Mouse (Mus musculus): ENCODE measurements around the gene Ankrd33b. TPM values are rescaled to one million over a fixed set of nuclear protein-coding genes. Genes with fewer than 3 reads are reported as not detected.

The Ankrd33b gene
- total RNA-seq, 1 experiment, result 3.8 TPM

DNA sequence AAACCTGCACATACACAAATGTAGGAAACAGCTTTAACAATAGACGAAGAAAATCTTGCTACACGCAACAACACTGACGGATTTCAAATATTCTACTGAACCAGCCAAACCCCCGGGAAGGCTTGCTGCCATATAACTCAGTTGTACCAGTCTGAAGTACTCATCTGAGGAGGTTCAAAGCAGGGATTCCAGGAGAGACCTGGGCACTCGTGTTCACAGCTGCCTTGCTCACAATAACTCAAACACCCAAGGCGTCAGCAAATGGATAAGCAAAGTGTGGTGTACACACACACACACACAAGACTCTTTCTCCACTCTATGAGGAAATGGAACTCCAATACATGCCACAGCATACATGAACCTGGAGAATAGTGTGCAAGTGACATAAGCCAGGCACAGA, 29.5 kb downstream of the Ankrd33b start:
- H3K36me3 ChIP-seq (ENCODE audit: control insufficient read depth, insufficient read depth, low read length, poor library complexity, severe bottlenecking), result no peaks in the 10 kb centered on the region
- H3K9me3 ChIP-seq (ENCODE audit: control insufficient read depth, insufficient read depth, low read depth, low read length), result no peaks in the 10 kb centered on the region
- in situ Hi-C loops (cut with MboI; ENCODE audit: low sequenced_read_pairs in 2 of 2, unreplicated experiment in 2 of 2), result no loop called here
- no peak for DNase-seq (ENCODE audit: low read depth, low spot score)
- H3K4me1 ChIP-seq (ENCODE audit: control insufficient read depth in 2 of 2, insufficient read depth in 2 of 2, low read length in 2 of 2, poor library complexity in 1 of 2), result peaks cover 2 to 8% of the 10 kb centered on the region in 2 experiments; a peak in 3 of 4 replicates
- no peak overlapping the region for H3K4me3 ChIP-seq (ENCODE audit: insufficient read depth in 1 of 2, low read depth in 1 of 2, low read length in 2 of 2, poor library complexity in 1 of 2, severe bottlenecking in 1 of 2)
- no peak for TF ChIP-seq CHD2 (IDR thresholded peaks at IDR 0.05; ENCODE audit: low read depth, low read length)
- no peak for TF ChIP-seq ZNF384 (IDR thresholded peaks at IDR 0.05; ENCODE audit: low read depth, low read length)
- no peak for TF ChIP-seq ZC3H11A (IDR thresholded peaks at IDR 0.05; ENCODE audit: borderline replicate concordance, low read depth, low read length)
- no peak for TF ChIP-seq HCFC1 (IDR thresholded peaks at IDR 0.05; ENCODE audit: borderline replicate concordance, insufficient read depth, low read length)
- TF ChIP-seq MAFK (IDR thresholded peaks at IDR 0.05; ENCODE audit: insufficient read depth, low read depth, low read length), result no peak
- H3K27ac ChIP-seq (ENCODE audit: insufficient read depth, low read depth, low read length, poor library complexity, severe bottlenecking), result no peak overlapping the region
- no peak overlapping the region for H3K9ac ChIP-seq (ENCODE audit: insufficient read depth, low read depth, low read length, poor library complexity, severe bottlenecking)

DNA sequence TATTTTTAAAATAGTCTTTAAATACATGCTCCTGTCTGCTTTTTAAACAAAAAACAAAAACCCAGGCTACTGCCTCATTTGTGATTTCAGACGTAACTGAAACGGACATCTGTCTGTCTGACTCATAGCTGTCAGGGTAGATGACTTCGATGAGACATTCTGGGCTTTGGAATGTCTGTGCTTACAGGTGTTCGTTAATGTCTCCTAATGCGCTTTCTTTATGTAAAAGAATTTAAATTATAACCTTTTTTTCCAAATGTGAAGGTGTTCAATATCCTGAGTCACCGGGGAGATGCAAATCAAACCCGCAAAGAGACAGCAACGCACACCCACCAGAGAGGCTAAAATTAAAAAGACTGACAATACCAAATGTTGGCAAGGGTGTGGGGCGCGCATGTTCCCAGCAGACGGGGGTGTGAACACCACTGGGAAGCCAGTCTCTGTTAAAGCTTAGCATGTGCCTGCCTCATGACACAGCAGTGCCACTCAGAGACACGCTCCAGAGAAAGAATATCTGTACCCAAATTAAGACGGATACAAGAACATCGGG, 30.3 kb downstream of the Ankrd33b start:
- Histone ChIP-seq H3K4me1 (ENCODE audit: control insufficient read depth in 2 of 2, insufficient read depth in 2 of 2, low read length in 2 of 2, poor library complexity in 1 of 2) (peaks cover 2 to 10% of the 10 kb centered on the region in 2 experiments; a peak in 3 of 4 replicates), H3K36me3 (ENCODE audit: control insufficient read depth, insufficient read depth, low read length, poor library complexity, severe bottlenecking) (no peaks in the 10 kb centered on the region), H3K9ac (ENCODE audit: insufficient read depth, low read depth, low read length, poor library complexity, severe bottlenecking) (no peak overlapping the region; the same call in 1 of the 2 replicates), H3K9me3 (ENCODE audit: control insufficient read depth, insufficient read depth, low read depth, low read length) (no peaks in the 10 kb centered on the region), H3K27ac (ENCODE audit: insufficient read depth, low read depth, low read length, poor library complexity, severe bottlenecking) (no peak overlapping the region), H3K4me3 (ENCODE audit: insufficient read depth in 1 of 2, low read depth in 1 of 2, low read length in 2 of 2, poor library complexity in 1 of 2, severe bottlenecking in 1 of 2) (no peak overlapping the region)
- no peak for TF ChIP-seq MAFK (IDR thresholded peaks at IDR 0.05; ENCODE audit: insufficient read depth, low read depth, low read length)
- no peak for TF ChIP-seq HCFC1 (IDR thresholded peaks at IDR 0.05; ENCODE audit: borderline replicate concordance, insufficient read depth, low read length)
- no peak for TF ChIP-seq CHD2 (IDR thresholded peaks at IDR 0.05; ENCODE audit: low read depth, low read length)
- TF ChIP-seq ZC3H11A (IDR thresholded peaks at IDR 0.05; ENCODE audit: borderline replicate concordance, low read depth, low read length), result no peak
- TF ChIP-seq ZNF384 (IDR thresholded peaks at IDR 0.05; ENCODE audit: low read depth, low read length), result no peak
- no peak for DNase-seq (ENCODE audit: low read depth, low spot score)
- in situ Hi-C loops (cut with MboI; ENCODE audit: low sequenced_read_pairs in 2 of 2, unreplicated experiment in 2 of 2), result no loop called here

DNA sequence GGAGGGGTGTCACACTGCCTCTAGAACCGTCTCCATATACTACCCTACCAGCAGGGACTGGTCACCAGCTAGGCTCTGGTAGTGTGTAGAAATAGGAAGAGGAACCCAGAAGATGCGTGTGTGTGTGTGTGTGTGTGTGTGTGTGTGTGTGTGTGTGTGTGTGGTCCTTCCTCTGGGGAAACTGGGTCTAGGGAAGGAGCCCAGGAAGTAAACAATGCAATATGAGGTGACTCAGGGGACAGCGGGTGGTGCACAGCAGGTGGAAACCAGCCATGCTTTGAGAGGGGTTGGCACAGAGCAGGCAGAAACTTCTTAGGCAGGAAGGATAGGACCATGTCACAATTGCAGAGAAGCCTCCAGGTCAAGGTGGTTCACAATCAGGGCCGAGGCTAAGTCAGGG, 30.8 kb downstream of the Ankrd33b start:
- DNase-seq (ENCODE audit: low read depth, low spot score), result no peak
- in situ Hi-C loops (cut with MboI; ENCODE audit: low sequenced_read_pairs in 2 of 2, unreplicated experiment in 2 of 2), result no loop called here
- no peaks in the 10 kb centered on the region for H3K36me3 ChIP-seq (ENCODE audit: control insufficient read depth, insufficient read depth, low read length, poor library complexity, severe bottlenecking)
- no peak overlapping the region for H3K9ac ChIP-seq (ENCODE audit: insufficient read depth, low read depth, low read length, poor library complexity, severe bottlenecking)
- no peaks in the 10 kb centered on the region for H3K9me3 ChIP-seq (ENCODE audit: control insufficient read depth, insufficient read depth, low read depth, low read length)
- H3K27ac ChIP-seq (ENCODE audit: insufficient read depth, low read depth, low read length, poor library complexity, severe bottlenecking), result no peak overlapping the region
- H3K4me1 ChIP-seq (ENCODE audit: control insufficient read depth in 2 of 2, insufficient read depth in 2 of 2, low read length in 2 of 2, poor library complexity in 1 of 2), result peaks cover 2 to 10% of the 10 kb centered on the region in 2 experiments; a peak in 3 of 4 replicates
- TF ChIP-seq CHD2 (IDR thresholded peaks at IDR 0.05; ENCODE audit: low read depth, low read length) (no peak), ZC3H11A (IDR thresholded peaks at IDR 0.05; ENCODE audit: borderline replicate concordance, low read depth, low read length) (no peak), MAFK (IDR thresholded peaks at IDR 0.05; ENCODE audit: insufficient read depth, low read depth, low read length) (no peak), HCFC1 (IDR thresholded peaks at IDR 0.05; ENCODE audit: borderline replicate concordance, insufficient read depth, low read length) (no peak), ZNF384 (IDR thresholded peaks at IDR 0.05; ENCODE audit: low read depth, low read length) (no peak)
- no peak overlapping the region for H3K4me3 ChIP-seq (ENCODE audit: insufficient read depth in 1 of 2, low read depth in 1 of 2, low read length in 2 of 2, poor library complexity in 1 of 2, severe bottlenecking in 1 of 2)

DNA sequence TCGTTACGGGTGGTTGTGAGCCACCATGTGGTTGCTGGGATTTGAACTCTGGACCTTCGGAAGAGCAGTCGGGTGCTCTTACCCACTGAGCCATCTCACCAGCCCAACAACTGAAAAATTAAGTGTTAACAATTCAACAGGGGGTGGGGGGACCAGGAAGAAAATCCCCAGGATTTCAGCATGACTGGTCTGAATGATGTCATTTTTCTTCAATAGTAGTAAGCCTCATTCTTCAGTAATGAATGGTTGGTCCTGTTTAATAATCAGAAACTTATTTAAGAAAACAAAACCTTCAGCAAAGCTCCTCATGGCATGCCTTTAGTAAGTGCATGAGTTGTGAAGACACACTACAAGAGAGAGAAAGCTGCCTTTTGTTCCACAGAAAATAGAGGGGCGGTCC, 32.7 kb downstream of the Ankrd33b start:
- H3K9me3 ChIP-seq (ENCODE audit: control insufficient read depth, insufficient read depth, low read depth, low read length), result no peaks in the 10 kb centered on the region
- no peak overlapping the region for H3K4me3 ChIP-seq (ENCODE audit: insufficient read depth in 1 of 2, low read depth in 1 of 2, low read length in 2 of 2, poor library complexity in 1 of 2, severe bottlenecking in 1 of 2)
- peaks cover 2 to 10% of the 10 kb centered on the region in 2 experiments; a peak in 3 of 4 replicates for H3K4me1 ChIP-seq (ENCODE audit: control insufficient read depth in 2 of 2, insufficient read depth in 2 of 2, low read length in 2 of 2, poor library complexity in 1 of 2)
- no peak for DNase-seq (ENCODE audit: low read depth, low spot score)
- H3K9ac ChIP-seq (ENCODE audit: insufficient read depth, low read depth, low read length, poor library complexity, severe bottlenecking), result no peak overlapping the region
- H3K36me3 ChIP-seq (ENCODE audit: control insufficient read depth, insufficient read depth, low read length, poor library complexity, severe bottlenecking), result no peaks in the 10 kb centered on the region
- in situ Hi-C loops (cut with MboI; ENCODE audit: low sequenced_read_pairs in 2 of 2, unreplicated experiment in 2 of 2), result no loop called here
- TF ChIP-seq ZC3H11A (IDR thresholded peaks at IDR 0.05; ENCODE audit: borderline replicate concordance, low read depth, low read length) (no peak), CHD2 (IDR thresholded peaks at IDR 0.05; ENCODE audit: low read depth, low read length) (no peak), HCFC1 (IDR thresholded peaks at IDR 0.05; ENCODE audit: borderline replicate concordance, insufficient read depth, low read length) (no peak), MAFK (IDR thresholded peaks at IDR 0.05; ENCODE audit: insufficient read depth, low read depth, low read length) (no peak), ZNF384 (IDR thresholded peaks at IDR 0.05; ENCODE audit: low read depth, low read length) (no peak)
- no peak overlapping the region for H3K27ac ChIP-seq (ENCODE audit: insufficient read depth, low read depth, low read length, poor library complexity, severe bottlenecking)

Data from ES-E14 (cell line).